Mouse (Mus musculus) erythroid progenitor cell, adult 5-6 weeks (primary cell): ENCODE measurements at regions not wholly inside any gene's neighbourhood (a gene's known extent, or its start where the extent isn't known, plus 50 kb on each side); places are given as distances from the start of the nearest gene placed in this dataset.

Experiments used
- ATAC-seq: replicated peaks from 2 replicates; pipeline ENCODE4 v1.8.0; 2016; ENCODE audit warnings: moderate number of reproducible peaks, mild to moderate bottlenecking, moderate TSS enrichment, inconsistent platforms; ENCODE audit not compliant: poor library complexity, low FRiP score, severe bottlenecking

- no peak for ATAC-seq
Measured at GRCm38 (mm10) chr1:137654171-137654570, 521.3 kb downstream of the Ptprc start.

DNA sequence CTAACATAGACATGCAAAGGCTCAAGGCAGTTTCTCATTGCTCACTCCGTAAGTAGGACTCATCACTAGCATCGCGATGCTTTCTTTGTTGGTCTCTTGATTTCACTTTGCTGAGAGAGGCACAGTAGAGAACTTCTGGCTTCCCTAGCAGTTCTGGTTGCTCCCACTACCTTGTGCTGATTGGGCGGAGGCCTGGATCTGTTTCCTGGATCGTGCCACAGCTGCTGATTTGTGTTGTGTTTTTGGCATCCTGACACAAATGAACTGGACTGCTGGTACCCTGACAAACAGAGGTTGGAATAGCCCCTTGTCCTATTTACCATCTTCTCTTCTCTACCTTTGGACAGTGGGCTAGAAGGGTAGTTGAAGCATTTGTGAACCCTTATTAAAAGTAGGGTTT lies 522.0 kb downstream of the Ptprc start:
- ATAC-seq = no peak

DNA sequence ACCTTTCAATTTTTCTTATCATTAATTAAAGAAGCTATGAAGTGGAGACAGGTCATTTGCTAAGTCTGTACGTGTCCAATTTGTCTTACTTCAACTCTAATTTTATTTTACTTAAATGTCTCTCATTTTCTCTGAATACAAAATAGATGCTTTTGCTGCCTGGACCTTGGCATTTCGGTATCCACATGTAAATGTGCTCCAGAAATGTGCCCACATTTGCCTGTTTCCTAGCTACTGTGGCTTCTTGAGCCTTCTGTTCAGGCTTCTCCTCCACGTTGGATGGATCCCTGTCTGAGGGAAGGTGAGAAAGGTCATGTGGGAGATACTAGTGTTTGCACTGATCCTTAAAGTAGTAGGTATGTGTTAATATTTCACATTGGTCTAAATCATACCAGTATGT lies 524.9 kb downstream of the Ptprc start:
- ATAC-seq = no peak

- ATAC-seq = no peak
Measured at GRCm38 (mm10) chr1:137650082-137650481, 525.4 kb downstream of the Ptprc start.

DNA sequence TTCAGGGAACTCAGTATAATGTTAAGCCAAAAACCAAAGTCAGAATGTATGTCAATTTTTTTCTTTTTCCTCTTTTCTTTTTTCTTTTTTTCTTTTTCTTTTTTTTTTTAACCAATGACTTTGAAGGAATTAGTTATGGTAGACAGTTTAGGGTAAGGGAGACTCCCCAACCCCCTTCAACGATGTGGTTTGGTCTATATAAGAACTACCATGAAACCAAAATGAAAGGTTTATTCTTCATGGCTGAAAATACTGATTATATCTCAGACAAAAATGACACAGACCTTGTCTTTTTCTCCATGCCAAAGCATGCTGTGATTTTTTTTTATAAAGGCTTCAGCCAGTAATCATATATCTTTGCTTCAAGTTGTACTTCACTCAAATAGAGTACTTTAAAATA lies 526.7 kb downstream of the Ptprc start:
- no peak for ATAC-seq

DNA sequence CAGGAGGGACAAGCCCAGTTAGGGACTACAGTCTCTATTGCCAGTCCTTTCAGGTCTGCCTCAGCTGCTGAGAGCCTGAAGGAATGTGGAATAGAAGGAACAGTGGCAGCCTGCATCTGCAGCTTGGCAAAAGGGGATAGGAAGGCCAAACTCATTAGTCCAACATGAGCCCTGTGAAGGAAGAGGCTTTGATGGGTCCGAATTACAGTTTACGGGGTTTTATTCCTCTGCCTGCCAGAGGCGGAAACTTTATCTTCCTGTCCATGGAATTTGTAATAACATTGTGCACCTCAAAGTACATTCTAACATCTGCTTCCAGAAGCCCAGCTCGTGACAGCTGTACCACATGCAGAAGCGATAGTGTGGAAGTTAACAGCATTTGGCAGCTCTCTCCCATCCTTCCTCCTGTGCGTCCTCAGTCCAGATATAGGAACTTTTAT lies 530.9 kb downstream of the Ptprc start:
- no peak for ATAC-seq

DNA sequence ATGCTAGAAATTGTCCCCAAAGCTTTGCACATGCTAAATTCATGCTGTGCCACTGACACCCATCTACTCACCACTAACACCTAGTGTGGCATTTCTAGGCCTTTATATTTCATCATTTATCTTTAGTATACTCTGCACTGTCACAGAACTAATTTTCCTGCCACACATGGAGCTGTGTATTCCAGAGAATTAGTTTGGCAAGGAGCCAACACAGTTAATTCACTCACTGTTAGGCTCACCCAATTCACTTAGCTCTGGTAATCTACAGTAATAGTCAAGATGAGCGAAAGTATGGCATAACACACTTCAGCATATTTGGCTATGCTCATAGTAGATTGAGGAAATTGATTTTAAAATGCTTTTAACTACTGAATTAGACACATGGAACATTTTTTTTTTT lies 532.0 kb downstream of the Ptprc start:
- ATAC-seq = no peak

GRCm38 (mm10) chr1:137640848-137641247 lies 534.7 kb downstream of the Ptprc start:
- no peak for ATAC-seq

DNA sequence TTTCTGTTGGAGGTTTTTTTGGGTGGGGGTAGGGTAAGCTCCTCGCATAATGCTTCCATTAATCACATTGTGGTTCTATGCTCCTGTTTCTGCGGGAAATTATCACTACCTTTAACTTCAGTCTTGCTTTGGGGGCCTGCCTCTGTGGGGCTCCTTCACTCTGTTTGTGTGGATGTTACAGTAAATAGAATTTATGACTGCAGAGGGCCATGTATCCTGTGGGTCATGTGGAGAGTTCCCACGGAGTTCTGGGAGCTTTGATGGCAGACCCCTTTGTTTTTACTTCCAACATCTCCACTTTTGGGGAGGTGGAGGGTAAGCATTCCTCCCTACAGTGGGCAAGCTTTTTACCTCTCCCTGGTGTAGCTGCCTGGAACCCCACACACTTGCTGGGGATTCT lies 538.6 kb downstream of the Ptprc start:
- no peak for ATAC-seq

DNA sequence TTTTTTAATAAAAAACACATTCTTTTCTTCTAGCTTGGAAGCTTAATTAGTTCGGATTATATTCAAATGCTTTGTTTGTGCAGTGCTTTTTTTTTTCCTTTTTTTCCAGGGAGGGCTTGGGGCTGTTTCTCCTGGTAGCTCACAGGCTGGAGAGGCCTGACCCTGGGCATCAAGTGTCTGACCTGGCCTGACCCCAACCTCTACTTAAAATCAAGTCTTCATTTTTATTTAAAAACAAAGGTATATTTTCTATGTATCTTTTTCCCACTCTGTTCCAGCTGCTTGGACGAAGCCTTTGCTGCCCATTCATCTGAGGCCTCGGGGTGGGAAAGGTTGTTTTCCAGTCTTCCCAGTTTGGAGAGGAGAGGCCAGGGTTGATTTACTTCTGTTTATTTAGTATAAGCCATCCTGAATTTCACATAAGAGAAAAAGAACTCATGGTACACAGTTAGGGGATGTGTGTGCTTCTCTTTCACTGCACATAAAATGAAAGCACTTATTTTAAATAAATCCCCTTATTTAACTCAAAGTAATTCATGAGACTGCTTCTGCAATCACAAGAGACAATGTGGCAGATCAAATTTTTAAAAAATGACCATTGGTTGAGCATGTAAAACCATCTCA lies 539.1 kb downstream of the Ptprc start:
- ATAC-seq = no peak

- no peak for ATAC-seq
Measured at GRCm38 (mm10) chr1:137635781-137636180, 539.7 kb downstream of the Ptprc start.

DNA sequence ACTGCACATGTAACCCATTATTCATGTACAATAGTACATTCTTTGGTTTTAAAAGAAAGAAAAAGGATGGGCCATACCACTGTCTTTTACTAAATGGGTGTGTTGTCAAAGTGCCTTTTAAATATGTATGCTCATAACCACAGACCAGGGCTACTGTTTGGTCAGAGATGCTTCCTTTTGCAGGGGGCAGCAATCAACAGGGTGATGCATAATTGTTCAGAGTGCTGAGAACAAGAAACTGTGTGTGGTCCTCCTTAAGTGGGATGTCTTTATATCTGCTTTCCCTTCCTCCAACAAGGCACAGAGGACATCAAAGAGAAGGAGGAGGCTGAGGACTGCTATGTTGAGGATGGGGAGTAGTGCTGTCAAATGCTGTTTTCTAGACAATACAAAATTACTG lies 544.0 kb downstream of the Ptprc start:
- ATAC-seq = no peak

DNA sequence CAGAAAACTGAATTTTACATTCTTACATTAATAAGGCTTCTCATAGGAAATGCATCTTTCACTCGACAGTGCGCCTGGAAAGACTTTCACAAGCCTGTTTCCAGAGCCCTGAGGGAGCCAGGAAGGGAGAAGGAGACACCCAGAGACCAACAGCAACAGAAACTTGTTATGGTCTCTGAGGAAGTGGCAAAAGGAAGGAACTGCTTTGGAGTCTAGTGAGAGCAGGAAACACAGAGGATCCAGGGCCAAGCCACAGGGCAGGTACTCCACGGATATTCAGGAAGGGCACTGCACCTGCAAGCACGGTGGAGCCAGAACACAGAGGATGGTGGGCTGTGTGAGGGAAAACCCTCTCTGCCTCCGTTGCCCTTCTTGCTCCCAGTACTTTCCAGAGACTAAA lies 554.8 kb downstream of the Ptprc start:
- no peak for ATAC-seq

- ATAC-seq = no peak
Measured at GRCm38 (mm10) chr1:137618231-137618630, 557.3 kb downstream of the Ptprc start.

GRCm38 (mm10) chr1:137617513-137617912 lies 558.0 kb downstream of the Ptprc start:
- no peak for ATAC-seq

DNA sequence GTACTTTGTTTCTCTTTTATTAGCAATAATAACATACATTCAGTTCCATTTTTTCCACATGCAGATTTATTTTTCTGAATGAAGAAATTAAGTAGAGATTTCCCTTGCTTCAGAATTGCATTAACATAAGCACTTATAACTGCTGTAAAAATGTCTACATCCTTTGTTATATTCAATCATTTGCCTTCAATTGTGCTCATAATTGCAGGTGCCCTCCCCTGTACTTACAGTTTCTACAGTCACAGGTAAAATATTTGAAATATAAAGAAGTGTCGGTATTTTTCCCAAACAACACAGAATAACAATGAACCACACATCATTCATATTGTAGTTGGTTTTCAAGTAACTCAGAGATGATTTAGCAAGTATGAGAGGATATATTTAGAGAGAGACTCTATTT lies 568.8 kb downstream of the Ptprc start:
- ATAC-seq = no peak

DNA sequence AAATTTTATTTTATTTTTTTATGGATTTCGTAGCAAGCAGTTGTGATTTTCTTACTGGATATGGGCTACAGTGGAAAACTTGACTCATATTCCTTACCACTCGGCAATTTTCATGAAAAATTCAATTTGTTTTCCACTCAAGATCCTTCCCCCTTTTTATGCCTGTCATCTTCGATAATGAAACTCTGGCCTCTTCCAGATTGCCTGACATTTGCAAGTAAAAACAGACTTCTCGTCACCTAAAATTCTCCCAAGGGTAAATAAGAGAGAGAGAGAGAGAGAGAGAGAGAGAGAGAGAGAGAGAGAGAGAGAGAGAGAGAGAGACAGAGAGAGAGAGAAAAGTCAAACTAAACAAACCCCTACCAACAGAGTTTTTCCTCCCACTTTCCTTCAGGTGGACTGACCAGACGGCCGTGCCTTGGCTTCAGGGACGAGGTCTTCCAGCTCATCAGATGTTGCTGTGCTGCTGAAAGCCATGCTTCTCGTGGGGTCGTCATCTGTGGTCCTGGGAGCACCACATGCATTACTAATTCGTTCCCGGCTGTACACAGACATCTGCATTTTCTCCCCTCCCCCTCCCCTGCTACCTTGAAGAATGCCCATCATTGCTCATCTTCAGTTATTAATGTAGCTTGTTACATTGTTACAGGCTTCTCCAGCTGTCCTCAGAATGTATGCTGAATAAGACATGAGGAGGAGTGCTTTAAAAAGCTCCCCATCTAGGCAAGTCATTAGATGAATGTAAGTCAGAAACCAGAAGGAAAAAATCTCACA lies 569.4 kb downstream of the Ptprc start:
- ATAC-seq = no peak

DNA sequence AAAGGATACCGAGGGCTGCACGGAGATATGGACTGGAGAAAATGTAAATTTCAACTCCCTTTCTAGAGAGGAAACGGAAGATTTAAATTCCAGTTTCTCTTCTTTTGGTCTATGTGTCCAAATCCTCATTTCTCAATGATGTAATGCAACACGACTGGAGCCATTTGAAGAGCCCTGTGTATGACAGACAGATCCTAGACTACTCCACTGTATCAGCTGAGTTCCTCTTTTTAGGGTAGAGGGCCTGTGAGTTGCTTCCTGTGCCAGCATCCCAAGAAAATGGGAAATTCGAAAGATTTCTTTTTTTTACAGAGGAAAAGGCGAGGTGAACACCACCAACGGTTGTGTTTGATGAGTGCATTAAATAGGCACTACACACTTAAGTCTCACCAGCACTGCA lies 581.8 kb downstream of the Ptprc start:
- ATAC-seq = no peak

- ATAC-seq = no peak
Measured at GRCm38 (mm10) chr1:137591891-137592290, 583.6 kb downstream of the Ptprc start.

DNA sequence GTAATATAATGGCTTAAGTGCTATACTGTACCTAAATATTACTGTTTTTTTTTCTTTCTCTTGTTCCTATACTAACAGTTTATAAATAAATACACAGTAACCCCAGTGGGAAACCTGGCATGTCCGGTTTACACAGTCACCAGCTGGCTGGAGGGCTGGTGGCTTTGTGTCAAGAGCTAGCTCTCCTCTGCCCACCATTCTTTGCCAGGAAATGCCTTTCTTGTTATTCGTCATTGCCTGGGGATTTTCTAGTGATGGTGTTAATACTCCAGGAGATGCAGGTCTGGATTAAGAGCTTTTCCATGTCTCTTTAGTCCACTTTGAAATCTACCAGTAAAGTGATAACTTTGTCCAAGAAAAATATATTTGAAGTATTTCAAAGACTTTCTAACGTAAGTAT lies 584.2 kb downstream of the Ptprc start:
- no peak for ATAC-seq
